Mouse (Mus musculus) kidney, adult 11 months (tissue): Measurements from ENCODE around the gene Lin7b.
"Not testable (repeated sequence)": the region's sequence is repeated elsewhere in the genome, so short reads cannot be mapped to it uniquely, and the experiment has no call there.

ENCODE experiments used
- DNase-seq: peaks from one replicate; pipeline ENCODE4 v3.0.0; 2022

The Lin7b gene

GRCm38 (mm10) chr7:45395578-45396336 is 25.4 kb upstream of the Lin7b start, which contains the start of gene Snrnp70:
Gene Snrnp70, minus strand, starts transcription at chr7:45395742.
- peak; percentile 100 for DNase-seq

GRCm38 (mm10) chr7:45395129-45395541 is 24.8 kb upstream of the Lin7b start:
- DNase-seq, result no peak

GRCm38 (mm10) chr7:45386077-45386476 is 15.7 kb upstream of the Lin7b start:
- no peak for DNase-seq

DNA sequence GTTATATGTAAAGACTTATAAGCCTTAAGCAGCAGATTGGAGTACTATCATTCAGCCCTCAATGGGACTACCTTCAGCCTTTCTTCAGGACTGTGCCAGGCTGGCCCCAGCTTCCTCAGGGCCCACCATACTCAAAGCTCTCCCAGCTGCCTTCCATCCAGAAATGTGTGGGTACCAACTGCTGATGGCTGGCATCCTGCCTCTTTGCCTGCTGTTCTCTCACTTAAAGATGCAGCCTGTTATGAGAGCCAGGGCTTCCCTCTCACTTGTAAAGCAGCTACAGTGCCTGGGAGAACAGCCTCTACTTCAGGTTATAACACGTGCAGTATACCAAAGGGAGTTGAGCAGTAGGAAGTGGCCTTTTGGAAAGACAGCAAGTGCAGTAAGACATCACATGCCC is 5.7 kb upstream of the Lin7b start:
- DNase-seq, result no peak

DNA sequence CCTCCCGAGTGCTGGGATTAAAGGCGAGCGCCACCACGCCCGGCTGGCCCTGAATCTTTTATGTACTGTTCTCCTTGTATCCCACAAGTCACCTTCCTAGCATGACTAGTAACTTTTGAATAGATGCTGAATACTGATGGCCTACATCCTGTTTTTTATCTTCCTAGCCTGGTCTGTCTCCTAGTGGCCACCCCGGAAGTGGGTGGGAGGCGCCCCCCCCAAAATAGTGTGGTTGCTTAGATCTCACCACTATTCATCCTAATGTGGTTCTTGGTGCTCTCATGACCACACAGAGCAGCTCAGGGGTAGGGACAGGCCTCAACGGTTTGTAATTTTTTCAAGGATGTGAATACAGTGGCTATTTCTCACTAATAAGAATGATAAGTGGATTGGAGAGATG is 4.2 kb upstream of the Lin7b start:
- no peak for DNase-seq

- DNase-seq, result no peak
Observed at GRCm38 (mm10) chr7:45372371-45372770, 2.0 kb upstream of the Lin7b start.

DNA sequence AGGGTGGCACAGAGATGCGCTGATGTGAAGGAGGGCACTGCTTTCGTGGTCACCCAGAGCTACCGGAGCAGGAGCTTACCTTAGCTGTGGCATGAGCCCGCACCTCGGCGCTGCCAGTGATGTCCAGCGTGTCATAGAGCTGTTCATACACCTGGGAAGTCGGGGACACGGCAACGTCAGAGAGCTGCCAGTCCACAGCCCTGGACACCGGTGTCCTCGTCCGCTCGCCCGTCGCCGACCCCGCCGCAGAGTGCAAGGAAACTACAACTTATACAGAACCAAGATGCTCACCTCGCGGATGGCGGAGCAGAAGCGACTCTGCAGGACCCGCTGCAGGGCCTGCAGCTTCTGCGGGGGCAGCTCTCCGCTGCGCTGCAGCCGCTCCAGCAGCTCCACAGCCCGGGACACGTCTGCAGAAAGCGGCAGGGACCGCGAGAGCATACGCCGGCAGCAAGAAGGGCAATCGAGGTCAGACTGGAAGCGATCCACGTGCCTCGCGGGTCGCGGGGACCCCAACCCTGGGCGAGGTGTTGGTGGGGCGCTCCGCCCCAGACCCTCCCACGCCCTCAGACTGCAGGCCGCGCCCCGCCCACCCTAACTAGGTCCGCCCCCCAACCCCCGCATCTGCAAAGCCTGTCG is 428 bp downstream of the Lin7b start:
- DNase-seq, result no peak

DNA sequence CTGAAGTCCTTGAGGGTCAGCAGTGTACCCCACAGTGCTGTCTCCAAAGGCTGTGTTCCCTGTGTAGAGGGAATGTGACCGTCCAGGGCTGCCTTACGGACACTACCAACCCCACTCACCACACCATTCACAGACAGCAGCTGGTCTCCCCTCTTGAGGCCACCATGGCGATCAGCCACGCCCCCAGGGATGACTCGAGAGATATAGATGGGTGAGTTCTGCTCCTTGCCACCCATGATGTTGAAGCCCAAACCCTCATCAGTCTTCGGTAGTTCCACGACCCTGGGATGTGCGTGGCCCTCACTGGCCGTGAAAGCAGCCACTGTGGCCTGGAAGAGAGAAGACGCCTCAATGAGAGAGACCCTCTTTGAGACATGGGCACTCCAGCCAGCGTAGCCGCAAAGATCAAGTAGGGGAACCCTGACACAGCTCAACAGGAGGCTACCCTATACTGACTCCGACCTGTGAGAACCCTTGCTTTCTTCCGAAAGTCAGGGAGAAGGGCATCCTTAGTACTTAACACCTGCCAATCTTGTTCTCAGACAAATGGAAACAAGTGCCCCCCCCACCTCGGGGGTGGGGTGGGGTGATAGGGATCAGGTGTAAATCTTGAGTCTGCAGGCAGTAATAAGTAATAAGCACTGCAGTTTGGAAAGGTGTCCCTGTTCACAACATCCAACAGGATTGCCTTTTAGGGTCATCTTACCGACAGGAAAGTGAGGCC is 1.2 kb downstream of the Lin7b start:
- no peak for DNase-seq

DNA sequence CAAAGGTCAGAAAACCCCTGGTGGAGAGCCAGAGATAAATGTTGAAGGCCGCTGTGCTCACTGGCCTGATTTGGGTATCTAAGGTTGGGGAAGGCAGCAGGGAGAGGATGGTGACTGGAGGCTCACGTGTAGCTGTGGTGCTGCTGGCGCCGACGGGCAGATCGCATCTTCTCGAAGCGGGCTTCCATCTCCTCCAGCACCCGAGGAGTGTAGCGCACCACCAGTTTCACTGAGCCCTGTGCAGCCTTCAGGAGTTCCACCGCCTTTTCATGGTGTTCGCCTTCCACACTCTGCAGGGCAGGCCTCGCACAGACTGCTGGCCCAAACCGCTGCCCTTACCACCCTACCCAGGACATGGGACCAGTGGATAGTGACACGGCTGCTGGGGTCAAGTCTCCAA is 2.2 kb downstream of the Lin7b start:
- DNase-seq, result no peak

- DNase-seq, result peak; percentile 96
Observed at GRCm38 (mm10) chr7:45367020-45367880, 3.1 kb downstream of the Lin7b start.

- no peak for DNase-seq
Observed at GRCm38 (mm10) chr7:45366652-45367019, 3.7 kb downstream of the Lin7b start, which contains the start of gene Ppfia3. Gene Ppfia3, minus strand, starts transcription at chr7:45367019.

DNA sequence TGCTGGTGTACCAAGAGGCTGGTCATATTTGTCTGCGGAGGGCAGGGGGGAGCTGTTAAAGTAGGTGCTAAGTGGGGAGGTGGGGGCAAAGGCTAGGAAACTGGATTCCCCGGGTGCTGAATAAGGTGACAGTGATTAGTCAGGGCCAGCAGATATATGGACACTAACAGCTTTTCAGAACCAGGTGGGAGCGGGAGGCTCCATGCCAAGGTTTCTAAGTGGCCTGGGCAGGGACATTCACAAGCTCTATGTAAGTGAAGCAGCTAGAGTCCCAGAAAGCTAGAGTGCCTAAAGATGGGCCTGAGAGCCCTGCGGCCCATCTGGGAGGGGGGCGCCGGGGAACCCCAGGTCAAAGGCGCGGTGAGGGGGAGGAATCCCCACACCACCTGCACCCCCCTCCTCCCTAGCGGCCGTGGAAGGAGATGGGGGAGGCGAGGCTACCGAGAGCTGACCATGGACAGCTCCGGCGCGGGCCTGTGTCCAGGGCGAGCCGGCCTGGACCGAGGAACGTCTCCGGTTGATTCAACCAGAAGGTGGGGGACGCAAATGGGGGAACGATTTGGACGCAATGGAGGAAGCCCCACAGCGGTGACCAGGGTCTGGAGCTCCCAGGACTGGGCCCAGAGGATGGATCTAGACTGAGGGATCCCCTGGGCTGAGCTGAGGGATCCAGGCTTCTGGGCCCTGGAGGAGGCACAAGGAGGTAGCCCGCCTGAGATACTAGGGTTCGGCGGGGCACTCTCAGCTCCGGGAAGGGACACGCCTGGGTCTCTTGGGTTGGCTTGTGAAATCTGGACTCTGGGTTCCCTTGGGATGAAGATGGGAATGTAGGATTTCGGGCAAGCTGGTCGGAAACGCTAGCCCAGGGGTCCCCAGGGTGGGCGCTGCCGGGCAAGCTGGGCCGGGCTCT is 4.4 kb downstream of the Lin7b start:
- DNase-seq, result peak; percentile 34

- DNase-seq, result no peak
Observed at GRCm38 (mm10) chr7:45363983-45364382, 6.4 kb downstream of the Lin7b start.

DNA sequence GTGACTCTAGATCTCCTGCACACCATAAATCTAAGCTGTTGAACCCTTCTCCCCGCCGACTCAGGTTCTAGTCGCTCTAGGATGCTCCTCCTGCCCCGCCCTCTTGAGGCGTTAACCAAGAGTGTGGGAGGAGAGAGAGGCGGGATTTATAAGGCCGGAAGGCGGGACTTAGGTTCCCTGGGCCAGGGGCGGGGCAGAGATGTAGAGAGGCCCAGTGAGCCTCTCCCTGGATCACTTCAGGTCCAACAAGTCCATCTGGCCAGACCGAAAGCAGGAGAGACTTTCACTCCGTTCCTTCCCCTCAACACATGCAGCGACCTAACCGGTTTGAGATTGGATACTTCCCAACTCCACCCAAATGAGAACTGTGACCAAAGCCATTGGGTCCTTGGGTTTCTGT is 7.6 kb downstream of the Lin7b start:
- DNase-seq, result peak; percentile 31

GRCm38 (mm10) chr7:45361243-45361804 is 9.1 kb downstream of the Lin7b start:
- DNase-seq, result peak; percentile 68

GRCm38 (mm10) chr7:45360404-45361125 is 9.8 kb downstream of the Lin7b start:
- DNase-seq, result no peak

DNA sequence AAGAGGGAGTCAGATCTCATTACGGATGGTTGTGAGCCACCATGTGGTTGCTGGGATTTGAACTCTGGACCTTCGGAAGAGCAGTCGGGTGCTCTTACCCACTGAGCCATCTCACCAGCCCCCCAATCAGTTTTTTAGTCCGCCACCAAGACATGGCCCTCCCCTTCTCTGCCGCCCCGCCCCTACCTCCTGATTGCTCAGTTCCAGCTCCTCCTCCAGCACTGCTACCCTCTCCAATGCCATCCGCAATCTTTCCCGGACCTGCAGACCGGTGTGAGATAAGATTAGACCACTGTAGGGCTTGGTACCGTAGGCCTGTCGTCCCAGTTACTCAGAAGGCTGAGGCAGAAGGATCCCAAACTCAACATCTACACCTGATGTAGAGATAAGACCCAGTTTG is 11.3 kb downstream of the Lin7b start:
- not testable (repeated sequence) for DNase-seq

DNA sequence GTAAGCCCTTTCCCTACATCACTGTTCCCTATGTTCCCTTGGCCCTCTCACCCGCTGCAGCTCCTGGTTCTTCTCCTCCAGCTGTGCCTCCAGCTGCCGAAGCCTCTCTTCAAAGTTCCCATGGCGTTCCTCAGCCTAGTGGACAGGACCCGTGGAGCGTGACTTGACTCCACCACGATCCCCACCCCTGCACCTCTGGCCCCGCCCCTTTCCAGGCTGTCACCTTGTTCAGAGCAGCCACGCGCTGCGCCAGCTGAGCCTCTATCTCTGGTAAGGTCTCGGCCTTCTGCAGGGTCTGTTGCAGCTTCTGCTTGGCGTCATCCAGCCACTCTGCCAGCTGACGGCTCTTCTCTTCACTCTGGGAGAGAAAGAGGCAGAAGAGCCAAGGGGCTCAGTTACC is 14.3 kb downstream of the Lin7b start:
- no peak for DNase-seq

- no peak for DNase-seq
Observed at GRCm38 (mm10) chr7:45355318-45356020, 14.9 kb downstream of the Lin7b start.

DNA sequence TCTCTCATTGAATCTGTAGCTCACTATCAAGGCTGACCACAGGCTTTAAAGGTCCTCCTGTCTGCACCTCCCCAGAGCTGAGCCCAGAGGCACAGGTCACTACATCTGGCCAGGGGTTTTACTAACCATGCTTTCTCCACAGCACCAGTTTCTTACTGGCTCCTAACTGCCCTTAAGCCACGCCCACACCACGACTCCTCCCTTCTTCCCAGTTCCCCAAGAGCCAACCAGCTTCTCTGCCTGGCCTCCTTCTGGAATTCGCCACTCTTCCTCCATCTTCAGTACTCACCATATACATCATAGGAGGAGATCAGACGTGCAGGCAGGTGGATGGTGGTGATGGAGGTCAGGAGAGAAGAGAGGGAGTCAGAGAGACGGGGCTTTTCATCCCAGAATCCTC is 17.3 kb downstream of the Lin7b start:
- DNase-seq, result no peak
